Mouse (Mus musculus): ENCODE results near the gene Cacnb1. TPM values are rescaled to one million over a fixed set of nuclear protein-coding genes. Genes with fewer than 3 reads are reported as not detected.
A peak's percentile ranks its signal among the peaks of the same experiment; 100 is the strongest.

Cacnb1 gene
- total and polyA plus RNA-seq, 3 experiments = 0.36 to 0.55 TPM; not detected in 1

- in situ Hi-C loops (cut with MboI; ENCODE audit: low pct_ligation_motif_present, low pct_unique_long_range_greater_than_20kb, low sequenced_read_pairs) = loop anchor here (5.0 kb wide), 2 partner anchors 35 to 55 kb away; no protein-coding TSS in a partner anchor
- peaks cover 8 to 39% of the 10 kb centered on the region in 2 experiments for H3K4me1 ChIP-seq (ENCODE audit: control insufficient read depth in 1 of 2, insufficient read depth in 2 of 2)
- H3K4me2 ChIP-seq (ENCODE audit: insufficient read depth, low read depth, poor library complexity, severe bottlenecking) = peak overlapping the region; percentile 53
- no peaks in the 10 kb centered on the region for H3K27me3 ChIP-seq (replicated peaks)
- no peak overlapping the region for H3K27ac ChIP-seq (ENCODE audit: insufficient read depth, low read depth)
- peaks cover 33 to 39% of the 10 kb centered on the region in 2 experiments for H3K36me3 ChIP-seq (replicated peaks in 1 of 2; ENCODE audit: control insufficient read depth in 1 of 2, insufficient read depth in 1 of 2, low read length in 1 of 2)
- peak overlapping the region; percentile 92 to 99 (median 98) for H3K4me3 ChIP-seq (replicated peaks in 1 of 3; ENCODE audit: low read depth in 2 of 3, low read length in 2 of 3, poor library complexity in 1 of 3)
- peak overlapping the region; percentile 94 for H3K9ac ChIP-seq (ENCODE audit: insufficient read depth, low read depth)
- no peak for DNase-seq (ENCODE audit: extremely low read depth)
- peaks cover 23% of the 10 kb centered on the region for H3K79me2 ChIP-seq (replicated peaks; ENCODE audit: control insufficient read depth, extremely low read depth, insufficient read depth, poor library complexity, severe bottlenecking)
- H3K9me3 ChIP-seq (replicated peaks; ENCODE audit: low read length) = no peaks in the 10 kb centered on the region
- dilution Hi-C loops (cut with MboI; ENCODE audit: extremely low pct_ligation_motif_present, extremely low pct_unique_long_range_greater_than_20kb, low sequenced_read_pairs) = no loop called here
- TF ChIP-seq UBTF (IDR thresholded peaks at IDR 0.05; ENCODE audit: low read depth, low read length) (0 out of 2 replicates have a peak, but pooled peaks have one; percentile 4), POLR2AphosphoS2 (IDR thresholded peaks at IDR 0.05; ENCODE audit: low read depth, low read length) (peak; percentile 52; the same call in 1 of the 2 replicates), GABPA (IDR thresholded peaks at IDR 0.05; ENCODE audit: insufficient replicate concordance, low read depth, low read length) (no peak)
Observed at GRCm38 (mm10) chr11:98027785-98028184, 5.0 kb upstream of the Cacnb1 start.

GRCm38 (mm10) chr11:98027297-98027688 lies 4.5 kb upstream of the Cacnb1 start:
- no peaks in the 10 kb centered on the region for H3K9me3 ChIP-seq (replicated peaks; ENCODE audit: low read length)
- dilution Hi-C loops (cut with MboI; ENCODE audit: extremely low pct_ligation_motif_present, extremely low pct_unique_long_range_greater_than_20kb, low sequenced_read_pairs) = no loop called here
- H3K36me3 ChIP-seq (replicated peaks in 1 of 2; ENCODE audit: control insufficient read depth in 1 of 2, insufficient read depth in 1 of 2, low read length in 1 of 2) = peaks cover 33 to 37% of the 10 kb centered on the region in 2 experiments
- H3K9ac ChIP-seq (ENCODE audit: insufficient read depth, low read depth) = peak overlapping the region; percentile 94
- H3K79me2 ChIP-seq (replicated peaks; ENCODE audit: control insufficient read depth, extremely low read depth, insufficient read depth, poor library complexity, severe bottlenecking) = peaks cover 23% of the 10 kb centered on the region
- H3K4me1 ChIP-seq (ENCODE audit: control insufficient read depth in 1 of 2, insufficient read depth in 2 of 2) = peaks cover 8 to 40% of the 10 kb centered on the region in 2 experiments
- H3K4me3 ChIP-seq (replicated peaks in 1 of 3; ENCODE audit: low read depth in 2 of 3, low read length in 2 of 3, poor library complexity in 1 of 3) = peak overlapping the region; percentile 92 to 99 (median 98)
- H3K27ac ChIP-seq (ENCODE audit: insufficient read depth, low read depth) = peak overlapping the region; percentile 69
- TF ChIP-seq MXI1 (IDR thresholded peaks at IDR 0.05; ENCODE audit: low read depth, low read length) = peak; percentile 18
- TF ChIP-seq KAT2A (IDR thresholded peaks at IDR 0.05; ENCODE audit: insufficient replicate concordance, low read length) = no peak
- TF ChIP-seq ELF1 (IDR thresholded peaks at IDR 0.05; ENCODE audit: low read depth, low read length) = peak; percentile 76
- TF ChIP-seq MAZ (IDR thresholded peaks at IDR 0.05; ENCODE audit: low read depth, low read length) = peak; percentile 19; the same call in 1 of the 2 replicates
- TF ChIP-seq RAD21 (IDR thresholded peaks at IDR 0.05; ENCODE audit: low read depth, low read length) = no peak
- TF ChIP-seq CHD2 (IDR thresholded peaks at IDR 0.05; ENCODE audit: low read length) = peak; percentile 71
- in situ Hi-C loops (cut with MboI; ENCODE audit: low pct_ligation_motif_present, low pct_unique_long_range_greater_than_20kb, low sequenced_read_pairs) = loop anchor here (5.0 kb wide), 2 partner anchors 35 to 55 kb away; no protein-coding TSS in a partner anchor
- peak; percentile 49 for DNase-seq (ENCODE audit: extremely low read depth)
- H3K4me2 ChIP-seq (ENCODE audit: insufficient read depth, low read depth, poor library complexity, severe bottlenecking) = peak overlapping the region; percentile 40
- peaks cover under 1% of the 10 kb centered on the region for H3K27me3 ChIP-seq (replicated peaks)

DNA sequence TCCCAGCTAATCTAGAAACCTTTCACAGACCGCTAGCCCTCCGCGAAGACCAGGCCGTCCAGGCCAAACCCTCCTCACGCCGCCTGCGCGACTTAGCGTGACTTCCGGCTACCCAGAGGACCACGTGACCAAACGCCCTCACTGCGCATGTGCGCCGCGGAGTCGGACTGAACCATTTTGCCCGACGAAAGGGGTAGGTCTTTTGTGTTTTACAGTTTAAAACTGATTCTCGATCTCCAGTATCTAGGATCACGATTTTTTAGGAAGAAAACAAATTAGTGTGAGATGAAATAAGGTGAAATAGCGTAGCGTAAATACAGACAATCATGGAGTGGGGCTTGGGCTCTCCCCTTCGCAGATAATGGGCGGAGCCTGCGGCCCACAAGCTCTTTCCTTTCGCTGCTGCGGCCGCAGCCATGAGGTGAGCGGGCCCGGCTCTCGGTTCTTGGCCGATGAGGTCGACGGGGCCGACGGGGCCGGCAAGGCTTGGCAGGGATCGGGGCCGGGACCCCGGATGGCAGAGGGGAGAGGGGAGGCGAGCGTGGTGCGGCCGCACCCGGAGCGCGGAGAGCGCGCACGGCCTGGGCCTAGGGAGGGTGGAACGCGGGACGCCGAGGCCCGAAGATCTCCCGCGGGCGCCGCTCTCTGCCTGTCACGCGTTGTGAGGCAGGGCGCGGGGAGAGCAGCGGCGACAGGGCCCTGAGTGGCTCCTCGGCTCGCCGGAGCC lies 3.9 kb upstream of the Cacnb1 start, which contains the start of gene Rpl19:
Gene Rpl19 (plus strand): TSS at position 141 of the 727 bp plus-strand sequence.
- Histone ChIP-seq H3K4me1 (ENCODE audit: control insufficient read depth in 1 of 2, insufficient read depth in 2 of 2) (peaks cover 11 to 46% of the 10 kb centered on the region in 2 experiments), H3K4me3 (replicated peaks in 1 of 3; ENCODE audit: low read depth in 2 of 3, low read length in 2 of 3, poor library complexity in 1 of 3) (peak within 1 kb of the TSS; percentile 92 to 99 (median 98)), H3K79me2 (replicated peaks; ENCODE audit: control insufficient read depth, extremely low read depth, insufficient read depth, poor library complexity, severe bottlenecking) (peaks cover 23% of the 10 kb centered on the region), H3K9me3 (replicated peaks; ENCODE audit: low read length) (no peaks in the 10 kb centered on the region), H3K9ac (ENCODE audit: insufficient read depth, low read depth) (peak within 1 kb of the TSS; percentile 94), H3K36me3 (replicated peaks in 1 of 2; ENCODE audit: control insufficient read depth in 1 of 2, insufficient read depth in 1 of 2, low read length in 1 of 2) (peaks cover 33 to 37% of the 10 kb centered on the region in 2 experiments), H3K27me3 (replicated peaks) (peaks cover 6% of the 10 kb centered on the region), H3K4me2 (ENCODE audit: insufficient read depth, low read depth, poor library complexity, severe bottlenecking) (peak within 1 kb of the TSS; percentile 64), H3K27ac (ENCODE audit: insufficient read depth, low read depth) (peak within 1 kb of the TSS; percentile 69)
- in situ Hi-C loops (cut with MboI; ENCODE audit: low pct_ligation_motif_present, low pct_unique_long_range_greater_than_20kb, low sequenced_read_pairs) = loop anchor here (5.0 kb wide), 2 partner anchors 34 to 56 kb away; no protein-coding TSS in a partner anchor
- dilution Hi-C loops (cut with MboI; ENCODE audit: extremely low pct_ligation_motif_present, extremely low pct_unique_long_range_greater_than_20kb, low sequenced_read_pairs) = no loop called here
- peak; percentile 90 for DNase-seq (ENCODE audit: extremely low read depth)
- TF ChIP-seq NRF1 (IDR thresholded peaks at IDR 0.05; ENCODE audit: low read depth, low read length) (peak; percentile 98), NELFE (IDR thresholded peaks at IDR 0.05; ENCODE audit: low read depth, low read length) (peak; percentile 93), GABPA (IDR thresholded peaks at IDR 0.05; ENCODE audit: insufficient replicate concordance, low read depth, low read length) (no peak), BHLHE40 (IDR thresholded peaks at IDR 0.05; ENCODE audit: low read depth, low read length) (peak; percentile 80), EP300 (IDR thresholded peaks at IDR 0.05; ENCODE audit: low read length) (no peak), JUN (IDR thresholded peaks at IDR 0.05; ENCODE audit: insufficient read depth, low read depth, low read length) (no peak), RAD21 (IDR thresholded peaks at IDR 0.05; ENCODE audit: low read depth, low read length) (no peak), USF2 (conservative IDR thresholded peaks at IDR 0.05; ENCODE audit: low read depth, low read length) (peak; percentile 99), IRF4 (IDR thresholded peaks at IDR 0.05; ENCODE audit: low read depth, low read length) (peak; percentile 61; the same call in 1 of the 2 replicates), MEF2A (IDR thresholded peaks at IDR 0.05; ENCODE audit: borderline replicate concordance, low read depth, low read length) (no peak; the same call in 1 of the 2 replicates), E2F4 (IDR thresholded peaks at IDR 0.05; ENCODE audit: insufficient replicate concordance, low read depth, low read length) (no peak), ZMIZ1 (IDR thresholded peaks at IDR 0.05; ENCODE audit: low read depth, low read length) (peak; percentile 98), POLR2AphosphoS2 (IDR thresholded peaks at IDR 0.05; ENCODE audit: low read depth, low read length) (peak; percentile 93), TCF12 (IDR thresholded peaks at IDR 0.05; ENCODE audit: low read depth, low read length) (peak; percentile 95), ZNF384 (IDR thresholded peaks at IDR 0.05; ENCODE audit: low read depth, low read length) (no peak), CHD2 (IDR thresholded peaks at IDR 0.05; ENCODE audit: low read length) (peak; percentile 93)
